Mouse (Mus musculus): Measurements from ENCODE around the gene Lrrc47. TPM values are rescaled to one million over a fixed set of nuclear protein-coding genes. Genes with fewer than 3 reads are reported as not detected.
A peak's percentile ranks its signal among the peaks of the same experiment; 100 is the strongest.

Lrrc47 gene
- total and polyA plus RNA-seq, 3 experiments = 16.7 to 98.0 (median 35.0) TPM

DNA sequence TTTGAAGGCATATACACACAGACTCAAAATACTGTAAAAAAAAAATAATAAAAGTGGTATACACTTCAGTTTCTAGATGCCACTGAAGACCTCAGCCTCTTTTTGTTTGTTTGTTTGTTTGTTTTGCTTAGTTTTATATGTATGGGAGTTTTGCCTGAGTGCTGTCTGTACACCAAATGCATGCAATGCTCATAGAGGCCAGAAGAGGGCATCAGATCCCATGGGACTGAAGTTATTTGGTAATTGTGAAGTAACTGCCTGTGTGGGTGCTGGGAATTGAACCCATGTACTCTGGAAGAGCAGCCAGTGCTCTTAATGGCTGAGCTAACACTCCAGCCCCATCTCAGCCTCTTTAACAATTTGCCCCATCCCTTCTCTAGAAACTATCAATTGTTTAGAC lies 17.1 kb downstream of the Lrrc47 start:
- Histone ChIP-seq H3K4me1 (ENCODE audit: control insufficient read depth in 1 of 2, insufficient read depth in 2 of 2) (peaks cover 6 to 10% of the 10 kb centered on the region in 2 experiments; a peak in 2 of 4 replicates), H3K79me2 (replicated peaks; ENCODE audit: control insufficient read depth, extremely low read depth, insufficient read depth, poor library complexity, severe bottlenecking) (no peaks in the 10 kb centered on the region), H3K4me2 (ENCODE audit: insufficient read depth, low read depth, poor library complexity, severe bottlenecking) (no peak overlapping the region), H3K9me3 (replicated peaks; ENCODE audit: low read length) (no peaks in the 10 kb centered on the region), H3K36me3 (replicated peaks in 1 of 2; ENCODE audit: control insufficient read depth in 1 of 2, insufficient read depth in 1 of 2, low read length in 1 of 2) (no peaks in the 10 kb centered on the region), H3K27ac (ENCODE audit: insufficient read depth, low read depth) (no peak overlapping the region), H3K9ac (ENCODE audit: insufficient read depth, low read depth) (no peak overlapping the region), H3K4me3 (replicated peaks in 1 of 3; ENCODE audit: low read depth in 2 of 3, low read length in 2 of 3, poor library complexity in 1 of 3) (no peak overlapping the region), H3K27me3 (replicated peaks) (peaks cover 40% of the 10 kb centered on the region)
- in situ Hi-C loops (cut with MboI; ENCODE audit: low pct_ligation_motif_present, low pct_unique_long_range_greater_than_20kb, low sequenced_read_pairs) (loop anchor here (25.0 kb wide), 1 partner anchor 784 kb away; no protein-coding TSS in a partner anchor), dilution Hi-C loops (cut with MboI; ENCODE audit: extremely low pct_ligation_motif_present, extremely low pct_unique_long_range_greater_than_20kb, low sequenced_read_pairs) (no loop called here)
- no peak for TF ChIP-seq TBP (conservative IDR thresholded peaks at IDR 0.05; ENCODE audit: low read depth, low read length)
- TF ChIP-seq SMC3 (IDR thresholded peaks at IDR 0.05; ENCODE audit: low read depth, low read length) = 0 out of 2 replicates have a peak, but pooled peaks have one; percentile 7
- TF ChIP-seq ZC3H11A (IDR thresholded peaks at IDR 0.05; ENCODE audit: low read depth, low read length) = no peak
- peak; percentile 46 for TF ChIP-seq RAD21 (IDR thresholded peaks at IDR 0.05; ENCODE audit: low read depth, low read length)
- TF ChIP-seq CTCF (conservative IDR thresholded peaks at IDR 0.05 in 1 of 2, IDR thresholded peaks at IDR 0.05 in 1 of 2; ENCODE audit: low read depth in 2 of 2, low read length in 2 of 2) = peak; percentile 34 to 62; a peak in 3 of 4 replicates
- DNase-seq (ENCODE audit: extremely low read depth) = peak; percentile 43

DNA sequence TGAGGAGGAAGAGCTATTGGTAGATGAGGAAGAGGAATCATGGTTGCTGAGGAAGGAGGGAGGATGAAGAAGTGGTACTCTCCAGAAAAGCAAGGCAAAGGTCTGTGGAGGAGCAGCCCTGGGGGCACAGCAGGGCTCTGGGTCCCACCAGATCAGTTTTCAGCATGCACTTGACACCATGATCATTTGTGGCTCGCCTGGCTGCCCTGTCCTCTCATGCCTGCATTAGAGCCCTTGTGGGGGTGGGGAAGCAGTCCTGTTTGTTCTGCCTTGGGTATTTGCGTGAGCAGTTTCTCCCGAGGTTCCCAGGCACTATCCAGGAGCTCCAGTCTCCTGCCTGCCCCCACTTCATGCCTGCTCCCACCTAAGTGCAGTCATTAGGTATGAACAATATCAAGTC lies 25.6 kb downstream of the Lrrc47 start:
- TF ChIP-seq NRF1 (IDR thresholded peaks at IDR 0.05; ENCODE audit: low read depth, low read length) (no peak), SIN3A (IDR thresholded peaks at IDR 0.05; ENCODE audit: low read length) (no peak), E2F4 (IDR thresholded peaks at IDR 0.05; ENCODE audit: insufficient replicate concordance, low read depth, low read length) (no peak), CHD1 (IDR thresholded peaks at IDR 0.05; ENCODE audit: low read depth, low read length) (no peak), MXI1 (IDR thresholded peaks at IDR 0.05; ENCODE audit: low read depth, low read length) (no peak), TBP (conservative IDR thresholded peaks at IDR 0.05; ENCODE audit: low read depth, low read length) (no peak), USF2 (conservative IDR thresholded peaks at IDR 0.05; ENCODE audit: low read depth, low read length) (no peak), MEF2A (IDR thresholded peaks at IDR 0.05; ENCODE audit: borderline replicate concordance, low read depth, low read length) (no peak), CHD2 (IDR thresholded peaks at IDR 0.05; ENCODE audit: low read length) (no peak), MAX (IDR thresholded peaks at IDR 0.05; ENCODE audit: low read length) (no peak), ZNF384 (IDR thresholded peaks at IDR 0.05; ENCODE audit: low read depth, low read length) (no peak), ZKSCAN1 (IDR thresholded peaks at IDR 0.05; ENCODE audit: borderline replicate concordance, low read depth, low read length) (no peak)
- Histone ChIP-seq H3K4me1 (ENCODE audit: control insufficient read depth in 1 of 2, insufficient read depth in 2 of 2) (no peaks in the 10 kb centered on the region), H3K9ac (ENCODE audit: insufficient read depth, low read depth) (no peak overlapping the region), H3K9me3 (replicated peaks; ENCODE audit: low read length) (no peaks in the 10 kb centered on the region), H3K27ac (ENCODE audit: insufficient read depth, low read depth) (no peak overlapping the region), H3K79me2 (replicated peaks; ENCODE audit: control insufficient read depth, extremely low read depth, insufficient read depth, poor library complexity, severe bottlenecking) (no peaks in the 10 kb centered on the region), H3K36me3 (replicated peaks in 1 of 2; ENCODE audit: control insufficient read depth in 1 of 2, insufficient read depth in 1 of 2, low read length in 1 of 2) (no peaks in the 10 kb centered on the region), H3K4me2 (ENCODE audit: insufficient read depth, low read depth, poor library complexity, severe bottlenecking) (no peak overlapping the region), H3K27me3 (replicated peaks) (peaks cover 89% of the 10 kb centered on the region), H3K4me3 (replicated peaks in 1 of 3; ENCODE audit: low read depth in 2 of 3, low read length in 2 of 3, poor library complexity in 1 of 3) (no peak overlapping the region)
- dilution Hi-C loops (cut with MboI; ENCODE audit: extremely low pct_ligation_motif_present, extremely low pct_unique_long_range_greater_than_20kb, low sequenced_read_pairs) = no loop called here
- no peak for DNase-seq (ENCODE audit: extremely low read depth)
- in situ Hi-C loops (cut with MboI; ENCODE audit: low pct_ligation_motif_present, low pct_unique_long_range_greater_than_20kb, low sequenced_read_pairs) = loop anchor here (25.0 kb wide), 1 partner anchor 775 kb away; no protein-coding TSS in a partner anchor
